Comparison of ENCODE assay signal across 8 mouse cellular contexts in the genomic region with DNA sequence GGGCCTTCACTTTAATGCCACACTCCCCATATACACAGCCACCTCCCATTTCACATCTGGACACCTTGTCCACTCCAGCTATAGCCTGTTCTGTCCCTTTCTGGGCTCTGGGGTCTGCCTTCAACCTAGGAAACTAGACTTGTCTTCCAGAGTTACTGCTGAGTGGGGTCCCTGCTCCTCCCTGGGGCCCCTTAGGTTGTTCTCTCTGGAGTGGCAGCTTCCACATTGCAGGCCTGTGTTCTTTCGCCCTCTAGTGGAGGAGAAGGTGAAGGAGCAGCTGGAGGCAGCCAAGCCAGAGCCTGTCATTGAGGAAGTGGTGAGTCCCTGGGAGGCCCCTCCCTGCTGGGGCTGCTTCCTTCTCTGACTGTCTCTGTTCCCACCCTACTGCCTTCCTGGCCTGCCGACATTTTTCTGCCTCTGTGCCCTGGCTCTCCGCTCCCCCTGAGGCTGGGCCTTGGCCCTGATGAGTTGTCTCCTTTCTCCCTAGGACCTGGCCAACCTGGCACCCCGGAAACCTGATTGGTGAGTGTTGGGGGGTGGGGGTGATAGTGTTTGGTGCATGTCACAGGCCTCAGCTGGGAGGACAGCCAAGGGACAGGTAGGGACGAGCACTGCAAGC. TPM values are rescaled to one million over a fixed set of nuclear protein-coding genes. Genes with fewer than 3 reads are reported as not detected.
A peak's percentile ranks its signal among the peaks of the same experiment; 100 is the strongest.
DNase-seq lines count a peak whose midpoint lies in the region; ATAC-seq and TF ChIP-seq lines count a peak whose summit lies in the region.

No protein-coding gene starts in this region.

- intact Hi-C loops in heart, postnatal 14 days (cut with DNase I), result loop anchor here (1.0 to 5.0 kb wide), 4 partner anchors 37 to 297 kb away; a partner anchor contains a TSS

- no peak overlapping the region for H3K4me3 ChIP-seq in ES-Bruce4 (ENCODE audit: low read depth, low read length)
- H3K4me3 ChIP-seq in forebrain, embryonic 15.5 days, result no peak overlapping the region
- peak overlapping the region; percentile 59 for H3K4me3 ChIP-seq in lung, adult 2 months (replicated peaks; ENCODE audit: extremely low read depth, low read depth, low read length)
- H3K4me3 ChIP-seq in neural tube, embryonic 15.5 days (replicated peaks), result no peak overlapping the region

- peak; percentile 83 for ATAC-seq in forebrain, embryonic 15.5 days (replicated peaks)
- ATAC-seq in neural tube, embryonic 15.5 days (ENCODE audit: low FRiP score), result no peak; the same call in 1 of the 2 replicates

- TF ChIP-seq EP300 in ES-Bruce4 (IDR thresholded peaks at IDR 0.05; ENCODE audit: insufficient read depth, low read depth, low read length), result no peak

- TF ChIP-seq POLR2A in ES-Bruce4 (IDR thresholded peaks at IDR 0.05; ENCODE audit: insufficient read depth, low read length), result no peak
- 0 out of 2 replicates have a peak, but pooled peaks have one; percentile 12 for TF ChIP-seq POLR2A in lung, adult 2 months (IDR thresholded peaks at IDR 0.05; ENCODE audit: borderline replicate concordance, extremely low read depth, low read depth, low read length)

- peak; percentile 81 for TF ChIP-seq CTCF in ES-Bruce4 (IDR thresholded peaks at IDR 0.05; ENCODE audit: low read depth, low read length)
- TF ChIP-seq CTCF in lung, adult 2 months (IDR thresholded peaks at IDR 0.05; ENCODE audit: insufficient read depth, low read length), result peak; percentile 73

- DNase-seq in cerebellum, adult 11 months, result peak; percentile 67
- peak; percentile 81 to 85 for DNase-seq in heart, postnatal 14 days
- DNase-seq in layer of hippocampus, adult 18-20 months (ENCODE audit: low spot score in 2 of 2), result peak; percentile 61 to 85
- peak; percentile 71 for DNase-seq in lung, adult 2 months
- DNase-seq in testis, postnatal 14 days (ENCODE audit: low spot score), result peak; percentile 59

- no peaks in the 10 kb centered on the region for H3K4me1 ChIP-seq in ES-Bruce4 (ENCODE audit: control insufficient read depth, insufficient read depth, low read length)
- H3K4me1 ChIP-seq in forebrain, embryonic 15.5 days, result no peaks in the 10 kb centered on the region
- H3K4me1 ChIP-seq in lung, adult 2 months (ENCODE audit: control insufficient read depth, insufficient read depth, low read length), result peaks cover 4% of the 10 kb centered on the region
- peaks cover 3% of the 10 kb centered on the region; the same call in 1 of the 2 replicates for H3K4me1 ChIP-seq in neural tube, embryonic 15.5 days

- no peak overlapping the region for H3K9ac ChIP-seq in ES-Bruce4 (ENCODE audit: low read depth, poor library complexity, severe bottlenecking)
- no peak overlapping the region for H3K9ac ChIP-seq in forebrain, embryonic 15.5 days (replicated peaks)
- H3K9ac ChIP-seq in neural tube, embryonic 15.5 days (replicated peaks), result 0 out of 2 replicates have a peak overlapping the region, but pooled peaks have one; percentile 9

- H3K4me2 ChIP-seq in forebrain, embryonic 15.5 days (replicated peaks), result no peak overlapping the region
- no peak overlapping the region for H3K4me2 ChIP-seq in neural tube, embryonic 15.5 days

- no peak overlapping the region for H3K27ac ChIP-seq in ES-Bruce4 (ENCODE audit: insufficient read depth, low read length)
- no peak overlapping the region for H3K27ac ChIP-seq in forebrain, embryonic 15.5 days (replicated peaks)
- H3K27ac ChIP-seq in neural tube, embryonic 15.5 days (replicated peaks), result no peak overlapping the region

- no peaks in the 10 kb centered on the region for H3K27me3 ChIP-seq in ES-Bruce4 (ENCODE audit: control insufficient read depth, insufficient read depth, low read length, poor library complexity, severe bottlenecking)
- H3K27me3 ChIP-seq in forebrain, embryonic 15.5 days, result no peaks in the 10 kb centered on the region
- no peaks in the 10 kb centered on the region for H3K27me3 ChIP-seq in neural tube, embryonic 15.5 days (replicated peaks)

- H3K9me3 ChIP-seq in ES-Bruce4 (replicated peaks; ENCODE audit: control insufficient read depth, insufficient read depth, low read length, poor library complexity, severe bottlenecking), result no peaks in the 10 kb centered on the region
- no peaks in the 10 kb centered on the region for H3K9me3 ChIP-seq in forebrain, embryonic 15.5 days
- H3K9me3 ChIP-seq in neural tube, embryonic 15.5 days (replicated peaks), result no peaks in the 10 kb centered on the region

- 55% methylated on average over 5 of the region's 5 CpGs for WGBS in forebrain, embryonic 15.5 days
- 16% methylated on average over 5 of the region's 5 CpGs for WGBS in lung, adult 2 months
- 55% methylated on average over 5 of the region's 5 CpGs for WGBS in neural tube, embryonic 15.5 days

- H3K36me3 ChIP-seq in ES-Bruce4 (ENCODE audit: control insufficient read depth, insufficient read depth, low read length, poor library complexity, severe bottlenecking), result no peaks in the 10 kb centered on the region
- peaks cover 20% of the 10 kb centered on the region for H3K36me3 ChIP-seq in forebrain, embryonic 15.5 days
- H3K36me3 ChIP-seq in neural tube, embryonic 15.5 days, result peaks cover 16% of the 10 kb centered on the region

RNA-seq across cellular contexts. Expression of a gene that starts 31.9 kb away (rescaled TPM):
- polyA plus RNA-seq in ES-Bruce4 (2011; ENCODE audit: insufficient read depth, insufficient read length, low read depth, missing spikeins), result 2.2 and 4.1 TPM in 2 replicates
- polyA plus RNA-seq in forebrain, embryonic 15.5 days (2015; fragmentation: Nextera tagmentation; extraction: Ambion mirVana), result 0.45 and 1.3 TPM in 2 replicates
- total RNA-seq in heart, postnatal 14 days (2021), result over 10,000 TPM; 11,266 to 12,112 TPM
- total RNA-seq in layer of hippocampus, adult 18-20 months (2021), result not detected
- 10.8 and 214 TPM in 2 replicates for polyA plus RNA-seq in lung, adult 2 months (2012; rRNA removed)
- polyA plus RNA-seq in neural tube, embryonic 15.5 days (2015; fragmentation: Nextera tagmentation; extraction: Ambion mirVana), result 1.9 and 4.1 TPM in 2 replicates

RNA-seq across cellular contexts. Expression of a gene that starts 37.2 kb away (rescaled TPM):
- 3.4 and 4.6 TPM in 2 replicates for polyA plus RNA-seq in ES-Bruce4 (2011; ENCODE audit: insufficient read depth, insufficient read length, low read depth, missing spikeins)
- polyA plus RNA-seq in forebrain, embryonic 15.5 days (2015; fragmentation: Nextera tagmentation; extraction: Ambion mirVana), result 6.3 and 7.0 TPM in 2 replicates
- total RNA-seq in heart, postnatal 14 days (2021), result 1 to 10 TPM; 9.1 TPM
- 1 to 10 TPM; 3.9 TPM for total RNA-seq in layer of hippocampus, adult 18-20 months (2021)
- 13.8 and 14.0 TPM in 2 replicates for polyA plus RNA-seq in lung, adult 2 months (2012; rRNA removed)
- polyA plus RNA-seq in neural tube, embryonic 15.5 days (2015; fragmentation: Nextera tagmentation; extraction: Ambion mirVana), result 12.9 and 17.0 TPM in 2 replicates

RNA-seq across cellular contexts. Expression of a gene that starts 53.4 kb away (rescaled TPM):
- polyA plus RNA-seq in ES-Bruce4 (2011; ENCODE audit: insufficient read depth, insufficient read length, low read depth, missing spikeins), result 33.5 and 40.5 TPM in 2 replicates
- 120 and 130 TPM in 2 replicates for polyA plus RNA-seq in forebrain, embryonic 15.5 days (2015; fragmentation: Nextera tagmentation; extraction: Ambion mirVana)
- total RNA-seq in heart, postnatal 14 days (2021), result 10 to 100 TPM; 65.4 to 68.1 TPM
- total RNA-seq in layer of hippocampus, adult 18-20 months (2021), result 10 to 100 TPM; 50.9 to 62.8 TPM
- 101 and 124 TPM in 2 replicates for polyA plus RNA-seq in lung, adult 2 months (2012; rRNA removed)
- 96.3 and 112 TPM in 2 replicates for polyA plus RNA-seq in neural tube, embryonic 15.5 days (2015; fragmentation: Nextera tagmentation; extraction: Ambion mirVana)

RNA-seq across cellular contexts. Expression of a gene that starts 55.8 kb away (rescaled TPM):
- polyA plus RNA-seq in ES-Bruce4 (2011; ENCODE audit: insufficient read depth, insufficient read length, low read depth, missing spikeins), result 10.3 and 11.6 TPM in 2 replicates
- 2.1 and 2.4 TPM in 2 replicates for polyA plus RNA-seq in forebrain, embryonic 15.5 days (2015; fragmentation: Nextera tagmentation; extraction: Ambion mirVana)
- total RNA-seq in heart, postnatal 14 days (2021), result 10 to 100 TPM; 10.4 to 12.0 TPM
- total RNA-seq in layer of hippocampus, adult 18-20 months (2021), result 10 to 100 TPM; 13.4 to 18.9 TPM
- polyA plus RNA-seq in lung, adult 2 months (2012; rRNA removed), result 58.4 and 66.4 TPM in 2 replicates
- 3.1 and 5.9 TPM in 2 replicates for polyA plus RNA-seq in neural tube, embryonic 15.5 days (2015; fragmentation: Nextera tagmentation; extraction: Ambion mirVana)
